Mouse (Mus musculus): ENCODE data around the gene Gpr37l1.

GRCm38 (mm10) chr1:135169556-135170224, 2.2 kb upstream of the Gpr37l1 start:
- TF ChIP-seq CTCF (IDR thresholded peaks at IDR 0.05; ENCODE audit: control insufficient read depth, insufficient read depth, low read length), result no peak
- TF ChIP-seq POLR2A (IDR thresholded peaks at IDR 0.05; ENCODE audit: borderline replicate concordance, control insufficient read depth, low read depth, low read length), result no peak

All from bone marrow, adult 2 months (tissue).